Mouse (Mus musculus) MEL (cell line): ENCODE data around the gene Ifna5. TPM values are rescaled to one million over a fixed set of nuclear protein-coding genes. Genes with fewer than 3 reads are reported as not detected.
"Not testable (repeated sequence)": the region's sequence is repeated elsewhere in the genome, so short reads cannot be mapped to it uniquely, and the experiment has no call there.

Experiments
- DNase-seq: peaks from one replicate; pipeline ENCODE4 v3.0.0; 2011; ENCODE audit warnings: low read depth, low spot score
- H3K27ac ChIP-seq: 2 replicates; pipeline ENCODE4 v1.5.1; 2012; ENCODE audit warnings: low read depth, mild to moderate bottlenecking, control low read depth, low read length, moderate library complexity; ENCODE audit not compliant: control insufficient read depth
- H3K27me3 ChIP-seq, 2 experiments: fragments of 150-350 bp in 1 of 2; sonication (generic) in 1 of 2; 2 replicates each; pipeline ENCODE4 v1.6.1; 2012; ENCODE audit warnings: low read length in 2 of 2, mild to moderate bottlenecking in 2 of 2, improper control_type of control experiment in 1 of 2, moderate library complexity in 1 of 2; ENCODE audit not compliant: insufficient read depth in 2 of 2, control insufficient read depth in 1 of 2
- H3K36me3 ChIP-seq, 2 experiments: 2 replicates each; pipeline ENCODE4 v1.6.1; 2012 to 2014; ENCODE audit warnings: low read length in 2 of 2, improper control_type of control experiment in 1 of 2, inconsistent platforms in 1 of 2, mild to moderate bottlenecking in 1 of 2; ENCODE audit not compliant: insufficient read depth in 2 of 2, control insufficient read depth in 1 of 2
- H3K4me1 ChIP-seq, 2 experiments: fragments of 150-350 bp in 1 of 2; sonication (generic) in 1 of 2; 2 replicates each; pipeline ENCODE4 v1.6.1; 2012; ENCODE audit warnings: low read length in 2 of 2, improper control_type of control experiment in 1 of 2, mild to moderate bottlenecking in 1 of 2; ENCODE audit not compliant: insufficient read depth in 2 of 2, control insufficient read depth in 1 of 2
- H3K4me3 ChIP-seq, 2 experiments: fragments of 150-350 bp in 1 of 2; sonication (generic) in 1 of 2; 2 replicates each; pipeline ENCODE4 v1.5.1; 2012; ENCODE audit warnings: low read depth in 2 of 2, low read length in 2 of 2, mild to moderate bottlenecking in 2 of 2, moderate library complexity in 2 of 2, control low read depth in 1 of 2, improper control_type of control experiment in 1 of 2; ENCODE audit not compliant: control insufficient read depth in 1 of 2, insufficient read depth in 1 of 2
- H3K79me2 ChIP-seq: 2 replicates; pipeline ENCODE4 v1.6.1; 2012; ENCODE audit warnings: mild to moderate bottlenecking, low read length, moderate library complexity; ENCODE audit not compliant: control insufficient read depth, poor library complexity, insufficient read depth
- H3K9ac ChIP-seq: 2 replicates; pipeline ENCODE4 v1.6.1; 2012; ENCODE audit warnings: low read depth, mild to moderate bottlenecking, control low read depth, low read length, moderate library complexity; ENCODE audit not compliant: control insufficient read depth, poor library complexity, severe bottlenecking
- H3K9me3 ChIP-seq: fragments of 150-350 bp; sonication (generic); replicated peaks from 2 replicates; pipeline ENCODE4 v1.6.1; 2012; ENCODE audit warnings: mild to moderate bottlenecking, low read length, improper control_type of control experiment, moderate library complexity; ENCODE audit not compliant: insufficient read depth
- polyA plus RNA-seq, 2 experiments: library from polyadenylated mRNA; stranded (reverse) in 1 of 2; unstranded in 1 of 2; fragments of >175 nt in 1 of 2; fragments of >200 nt in 1 of 2; gene quantifications; 2 replicates each; pipeline versions ENCODE4 v1.2.1 to v1.2.4; 2012; ENCODE audit warnings: low replicate concordance in 2 of 2, low read depth in 1 of 2; ENCODE audit not compliant: insufficient read length in 2 of 2, insufficient read depth in 1 of 2, missing spikeins in 1 of 2
- total RNA-seq: library from RNA; depleted of rRNA; stranded (reverse); fragments of 300-350 nt; gene quantifications from 2 replicates; pipeline ENCODE4 v1.2.3, GENCODE M21; 2012; rRNA removed

Ifna5 gene
- total RNA-seq = not detected in 2 replicates
- polyA plus RNA-seq = not detected

- H3K4me3 ChIP-seq = not testable (repeated sequence)
- H3K27me3 ChIP-seq = peaks cover 11 to 18% of the 10 kb centered on the region in 2 experiments
These were observed at the start of gene Ifna5 for GRCm38 (mm10) chr4:88835225-88835624. TSS of gene Ifna5 (plus strand) at chr4:88835525.

GRCm38 (mm10) chr4:88788402-88788801 is 46.9 kb upstream of the Ifna5 start, which contains the start of gene Gm13277:
TSS of gene Gm13277 (plus strand) at chr4:88788632.
- H3K27ac ChIP-seq, H3K9ac ChIP-seq, DNase-seq, H3K9me3 ChIP-seq, H3K4me1 ChIP-seq, H3K27me3 ChIP-seq, H3K36me3 ChIP-seq, H3K79me2 ChIP-seq, H3K4me3 ChIP-seq: not testable (repeated sequence)

More at GRCm38 (mm10) chr4:88835225-88835624, at the start of gene Ifna5:
- DNase-seq, H3K27ac ChIP-seq, H3K79me2 ChIP-seq, H3K9ac ChIP-seq, H3K36me3 ChIP-seq, H3K4me1 ChIP-seq, H3K9me3 ChIP-seq: not testable (repeated sequence)

GRCm38 (mm10) chr4:88791250-88791649 is 44.1 kb upstream of the Ifna5 start, which contains the start of gene Gm13278:
TSS of gene Gm13278 (plus strand) at chr4:88791550.
- H3K27ac ChIP-seq, H3K36me3 ChIP-seq, H3K9me3 ChIP-seq, H3K4me1 ChIP-seq, H3K9ac ChIP-seq, H3K4me3 ChIP-seq, DNase-seq, H3K27me3 ChIP-seq, H3K79me2 ChIP-seq: not testable (repeated sequence)

GRCm38 (mm10) chr4:88793936-88794675 is 41.2 kb upstream of the Ifna5 start, which contains the start of gene Gm13275:
TSS of gene Gm13275 (plus strand) at chr4:88794487.
- H3K9me3 ChIP-seq, H3K4me1 ChIP-seq, DNase-seq, H3K79me2 ChIP-seq, H3K27ac ChIP-seq, H3K36me3 ChIP-seq, H3K9ac ChIP-seq, H3K27me3 ChIP-seq, H3K4me3 ChIP-seq: not testable (repeated sequence)

GRCm38 (mm10) chr4:88797097-88797496 is 38.2 kb upstream of the Ifna5 start, which contains the start of gene Gm13279:
TSS of gene Gm13279 (plus strand) at chr4:88797397.
- H3K4me1 ChIP-seq = not testable (repeated sequence)

GRCm38 (mm10) chr4:88799365-88799764 is 36.0 kb upstream of the Ifna5 start, which contains the start of gene Gm13285:
TSS of gene Gm13285 (plus strand) at chr4:88799665.
- not testable (repeated sequence) for H3K9me3 ChIP-seq, H3K79me2 ChIP-seq, H3K36me3 ChIP-seq, H3K9ac ChIP-seq, DNase-seq, H3K27ac ChIP-seq, H3K4me1 ChIP-seq, H3K27me3 ChIP-seq, H3K4me3 ChIP-seq

More at GRCm38 (mm10) chr4:88797097-88797496, 38.2 kb upstream of the Ifna5 start, which contains the start of gene Gm13279:
- not testable (repeated sequence) for H3K27me3 ChIP-seq, H3K36me3 ChIP-seq, H3K27ac ChIP-seq, H3K4me3 ChIP-seq, DNase-seq, H3K9me3 ChIP-seq, H3K79me2 ChIP-seq, H3K9ac ChIP-seq

GRCm38 (mm10) chr4:88802954-88803353 is 32.4 kb upstream of the Ifna5 start, which contains the start of gene Gm13287:
TSS of gene Gm13287 (plus strand) at chr4:88803254.
- not testable (repeated sequence) for H3K36me3 ChIP-seq, H3K4me3 ChIP-seq, H3K4me1 ChIP-seq, H3K27me3 ChIP-seq, DNase-seq, H3K79me2 ChIP-seq, H3K9ac ChIP-seq, H3K27ac ChIP-seq, H3K9me3 ChIP-seq
